Comparison of ENCODE assay signal across 15 mouse cellular contexts in genomic region chr6:125473939-125474338, GRCm38 (mm10). TPM values are rescaled to one million over a fixed set of nuclear protein-coding genes. Genes with fewer than 3 reads are reported as not detected.
A peak's percentile ranks its signal among the peaks of the same experiment; 100 is the strongest.
DNase-seq lines count a peak whose midpoint lies in the region; ATAC-seq lines count a peak whose summit lies in the region.
"Had no signal": no experiment of that assay in that cellular context is flagged by ENCODE, and none has a peak within 500 bp of the region (broad histone marks: within the 10 kb centered on the region; RNA-seq: fewer than 3 reads in every experiment).

No protein-coding gene starts in this region.

- DNase-seq in heart, postnatal 10 days = no peak
- peak; percentile 48 for DNase-seq in MN1 (ENCODE audit: low spot score)
- DNase-seq in neural tube, embryonic 10.5 days (ENCODE audit: extremely low spot score, low spot score) = no peak
- no peak for DNase-seq in left cerebral cortex, postnatal 4 days
- DNase-seq: kidney, adult 8-10 months; kidney, postnatal 36 days; lung, postnatal 4 days had no signal

- H3K4me2 ChIP-seq in heart, embryonic 14.5 days (ENCODE audit: low read length) = no peak overlapping the region
- H3K4me2 ChIP-seq in liver, embryonic 16.5 days (ENCODE audit: low read depth, low read length) = peak overlapping the region; percentile 42
- H3K4me2 ChIP-seq: embryonic facial prominence, embryonic 13.5 days; forebrain, embryonic 13.5 days; limb, embryonic 13.5 days; midbrain, embryonic 15.5 days had no signal

- H3K4me3 ChIP-seq in heart, embryonic 14.5 days (ENCODE audit: control insufficient read depth in 1 of 2, insufficient read depth in 1 of 2, low read depth in 1 of 2, low read length in 2 of 2) = no peak overlapping the region
- H3K4me3 ChIP-seq in erythroblast, embryonic 14.5 days (replicated peaks) = peak overlapping the region; percentile 6
- no peak overlapping the region for H3K4me3 ChIP-seq in liver, embryonic 16.5 days (ENCODE audit: low read depth, low read length)
- H3K4me3 ChIP-seq: embryonic facial prominence, embryonic 13.5 days; forebrain, embryonic 13.5 days; limb, embryonic 13.5 days; midbrain, embryonic 15.5 days had no signal

- peaks cover 37% of the 10 kb centered on the region in 2 experiments for H3K4me1 ChIP-seq in heart, embryonic 14.5 days (ENCODE audit: control insufficient read depth in 2 of 2, insufficient read depth in 2 of 2, low read length in 2 of 2)
- peaks cover 38% of the 10 kb centered on the region for H3K4me1 ChIP-seq in erythroblast, embryonic 14.5 days (ENCODE audit: control insufficient read depth)
- peaks cover 47% of the 10 kb centered on the region for H3K4me1 ChIP-seq in liver, embryonic 16.5 days (ENCODE audit: control insufficient read depth, low read depth, low read length)
- H3K4me1 ChIP-seq: midbrain, embryonic 15.5 days had no signal

- no peaks in the 10 kb centered on the region for H3K9me3 ChIP-seq in heart, embryonic 14.5 days (ENCODE audit: control insufficient read depth, low read length)
- H3K9me3 ChIP-seq in erythroblast, embryonic 14.5 days (ENCODE audit: control insufficient read depth, low read length) = peaks cover 3% of the 10 kb centered on the region; the same call in 1 of the 2 replicates
- H3K9me3 ChIP-seq in liver, embryonic 16.5 days (replicated peaks; ENCODE audit: control insufficient read depth, low read length) = no peaks in the 10 kb centered on the region
- H3K9me3 ChIP-seq: embryonic facial prominence, embryonic 13.5 days; forebrain, embryonic 13.5 days; limb, embryonic 13.5 days; midbrain, embryonic 15.5 days had no signal

- H3K36me3 ChIP-seq in heart, embryonic 14.5 days (ENCODE audit: control insufficient read depth, insufficient read depth, low read length) = no peaks in the 10 kb centered on the region
- H3K36me3 ChIP-seq in erythroblast, embryonic 14.5 days (ENCODE audit: control insufficient read depth) = no peaks in the 10 kb centered on the region; the same call in 1 of the 2 replicates
- H3K36me3 ChIP-seq in liver, embryonic 16.5 days (ENCODE audit: control insufficient read depth, insufficient read depth) = no peaks in the 10 kb centered on the region; the same call in 1 of the 2 replicates
- H3K36me3 ChIP-seq: midbrain, embryonic 15.5 days had no signal

- peak overlapping the region; percentile 11; the same call in 1 of the 2 replicates for H3K9ac ChIP-seq in heart, embryonic 14.5 days (ENCODE audit: low read length)
- H3K9ac ChIP-seq in liver, embryonic 16.5 days (ENCODE audit: low read depth, low read length) = peak overlapping the region; percentile 35; the same call in 1 of the 2 replicates
- H3K9ac ChIP-seq: embryonic facial prominence, embryonic 13.5 days; forebrain, embryonic 13.5 days; limb, embryonic 13.5 days; midbrain, embryonic 15.5 days had no signal

- no peak for ATAC-seq in heart, embryonic 14.5 days (ENCODE audit: insufficient number of reproducible peaks, insufficient read depth, low FRiP score, low read depth)
- peak; percentile 14; the same call in 1 of the 2 replicates for ATAC-seq in liver, embryonic 16.5 days (ENCODE audit: low read depth)
- ATAC-seq: CD4-positive, CD25-positive, alpha-beta regulatory T cell, adult 4 months; forebrain, embryonic 13.5 days; midbrain, embryonic 15.5 days had no signal

- H3K27me3 ChIP-seq in heart, embryonic 14.5 days (ENCODE audit: control insufficient read depth, insufficient read depth, low read length) = no peaks in the 10 kb centered on the region
- H3K27me3 ChIP-seq in erythroblast, embryonic 14.5 days (ENCODE audit: control insufficient read depth) = no peaks in the 10 kb centered on the region
- no peaks in the 10 kb centered on the region for H3K27me3 ChIP-seq in liver, embryonic 16.5 days (ENCODE audit: control insufficient read depth, insufficient read depth, low read depth, low read length)
- H3K27me3 ChIP-seq: embryonic facial prominence, embryonic 13.5 days; forebrain, embryonic 13.5 days; limb, embryonic 13.5 days; midbrain, embryonic 15.5 days had no signal

- intact Hi-C loops in heart, postnatal 10 days (cut with DNase I) = no loop called here
- intact Hi-C loops in left cerebral cortex, postnatal 4 days (cut with DNase I) = no loop called here

- peak overlapping the region; percentile 31 to 44; a peak in 2 of 4 replicates for H3K27ac ChIP-seq in heart, embryonic 14.5 days (replicated peaks in 1 of 2; ENCODE audit: control insufficient read depth in 1 of 2, insufficient read depth in 1 of 2, low read depth in 2 of 2, low read length in 2 of 2)
- H3K27ac ChIP-seq in liver, embryonic 16.5 days (ENCODE audit: low read length) = peak overlapping the region; percentile 86
- H3K27ac ChIP-seq: embryonic facial prominence, embryonic 13.5 days; forebrain, embryonic 13.5 days; limb, embryonic 13.5 days; midbrain, embryonic 15.5 days had no signal

- WGBS in heart, embryonic 14.5 days = 71% methylated on average over 5 of the region's 5 CpGs
- 35% methylated on average over 5 of the region's 5 CpGs for WGBS in liver, embryonic 16.5 days (ENCODE audit: insufficient replicate concordance)

RNA-seq across cellular contexts. Expression of gene Cd9, which starts 20.7 kb away (rescaled TPM):
- polyA plus RNA-seq in heart, embryonic 14.5 days (2014; fragmentation: Nextera tagmentation; extraction: Ambion mirVana) = 88.8 and 91.8 TPM in 2 replicates
- total RNA-seq in heart, postnatal 10 days (2021) = 10 to 100 TPM; 77.7 to 79.8 TPM
- polyA plus RNA-seq in erythroblast, embryonic 14.5 days (2012) = not detected in 2 replicates
- polyA plus RNA-seq in liver, embryonic 16.5 days (2015; fragmentation: Nextera tagmentation; extraction: Ambion mirVana) = 165 and 168 TPM in 2 replicates
- total RNA-seq in left cerebral cortex, postnatal 4 days (2021) = 10 to 100 TPM; 53.1 to 56.4 TPM

Comparison
In these comparisons a context has a peak if more than half of its experiments do, and no peak if none do; other contexts are left out.
1. RNA of gene Cd9, which starts 20.7 kb away (polyA plus RNA-seq): 165 to 168 TPM in liver, embryonic 16.5 days and 88.8 to 91.8 TPM in heart, embryonic 14.5 days; not detected in erythroblast, embryonic 14.5 days; every median in the first group is over 10 times any median in the second.